Mouse (Mus musculus): ENCODE data around the gene Tmprss11c. TPM values are rescaled to one million over a fixed set of nuclear protein-coding genes. Genes with fewer than 3 reads are reported as not detected.
"Not testable (repeated sequence)": the region's sequence is repeated elsewhere in the genome, so short reads cannot be mapped to it uniquely, and the experiment has no call there.

Tmprss11c gene
- not detected for total RNA-seq (2021)

GRCm38 (mm10) chr5:86289208-86289607, at the start of gene Tmprss11c:
Tmprss11c (minus strand) TSS chr5:86289308.
- DNase-seq: no peak

GRCm38 (mm10) chr5:86318018-86318956, 29.2 kb upstream of the Tmprss11c start:
- not testable (repeated sequence) for DNase-seq

GRCm38 (mm10) chr5:86306116-86306515, 17.0 kb upstream of the Tmprss11c start:
- DNase-seq: peak in 1 of 2 experiments; percentile 1

GRCm38 (mm10) chr5:86303877-86304276, 14.8 kb upstream of the Tmprss11c start:
- no peak for DNase-seq

GRCm38 (mm10) chr5:86246559-86246958, 42.5 kb downstream of the Tmprss11c start:
- DNase-seq: no peak

- no peak for DNase-seq
Measured at GRCm38 (mm10) chr5:86244880-86245279, 44.2 kb downstream of the Tmprss11c start.

GRCm38 (mm10) chr5:86244275-86244674, 44.8 kb downstream of the Tmprss11c start:
- DNase-seq: no peak

GRCm38 (mm10) chr5:86227156-86227853, 61.8 kb downstream of the Tmprss11c start:
- DNase-seq: no peak

GRCm38 (mm10) chr5:86197801-86198200, 91.3 kb downstream of the Tmprss11c start, which contains the start of gene Gnrhr:
Gnrhr (minus strand) TSS chr5:86197901.
- DNase-seq: no peak

GRCm38 (mm10) chr5:86191356-86191755, 97.8 kb downstream of the Tmprss11c start:
- no peak for DNase-seq

- DNase-seq: no peak
Measured at GRCm38 (mm10) chr5:86190770-86191169, 98.3 kb downstream of the Tmprss11c start.

GRCm38 (mm10) chr5:86190290-86190689, 98.8 kb downstream of the Tmprss11c start:
- no peak for DNase-seq

- DNase-seq: no peak
Measured at GRCm38 (mm10) chr5:86187441-86187840, 101.7 kb downstream of the Tmprss11c start.

Other genes with a start within 250 kb of the Tmprss11c start
- gene Cenpc1, start 223.7 kb downstream of the Tmprss11c start, total RNA-seq (2021): 10 to 100 TPM; 22.7 to 24.2 TPM
- gene Stap1, start 217.6 kb downstream of the Tmprss11c start, total RNA-seq (2021): not detected
- gene Uba6, start 116.5 kb downstream of the Tmprss11c start, total RNA-seq (2021): 10 to 100 TPM; 24.2 to 24.6 TPM
- gene Gnrhr, start 91.4 kb downstream of the Tmprss11c start, total RNA-seq (2021): not detected
- gene Tmprss11d, start 84.1 kb upstream of the Tmprss11c start, total RNA-seq (2021): not detected
- gene Tmprss11a, start 179.7 kb upstream of the Tmprss11c start, total RNA-seq (2021): under 1 TPM in 1 of 2 experiments, not detected in 1; 0.13 TPM
- not detected for gene Tmprss11g, start 229.3 kb upstream of the Tmprss11c start, total RNA-seq (2021)